Mouse (Mus musculus): ENCODE measurements around the gene Sri. TPM values are rescaled to one million over a fixed set of nuclear protein-coding genes. Genes with fewer than 3 reads are reported as not detected.
"Not testable (repeated sequence)": the region's sequence is repeated elsewhere in the genome, so short reads cannot be mapped to it uniquely, and the experiment has no call there.

Gene Sri
- total RNA-seq (2021) (10 to 100 TPM; 76.2 to 98.8 TPM), polyA plus RNA-seq (2012; rRNA removed) (47.4 and 48.1 TPM in 2 replicates)
- long read RNA-seq, transcript Sri-205 (8 exons, 2,251 nt) = major isoform, 56 of 66 reads
- long read RNA-seq, partial matches to known transcripts = 3 of 66 reads
- long read RNA-seq, other reads (novel, unspliced or antisense) = 7 of 66 reads

DNA sequence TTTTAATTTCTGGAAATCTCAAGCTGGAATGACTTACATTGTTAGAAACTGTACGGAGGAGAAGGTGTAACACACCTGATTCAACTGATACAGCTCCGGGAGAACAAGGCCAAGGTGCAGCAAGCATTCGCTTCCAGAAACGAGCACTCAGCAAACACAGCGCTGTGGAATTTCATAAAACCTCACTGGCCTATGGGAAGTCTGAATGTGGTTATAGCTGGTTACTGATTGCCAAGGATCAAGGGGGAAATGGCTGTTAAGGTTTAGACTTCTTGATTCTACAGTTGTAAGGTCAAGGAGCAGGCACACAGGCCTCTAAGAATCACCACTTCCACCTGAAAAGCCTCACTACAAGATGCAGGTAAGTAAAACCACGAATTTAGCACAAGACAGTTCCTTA lies at the start of gene Sri:
Sri (plus strand) TSS at position 224 of the 400 bp plus-strand sequence.
- no peak for DNase-seq

DNA sequence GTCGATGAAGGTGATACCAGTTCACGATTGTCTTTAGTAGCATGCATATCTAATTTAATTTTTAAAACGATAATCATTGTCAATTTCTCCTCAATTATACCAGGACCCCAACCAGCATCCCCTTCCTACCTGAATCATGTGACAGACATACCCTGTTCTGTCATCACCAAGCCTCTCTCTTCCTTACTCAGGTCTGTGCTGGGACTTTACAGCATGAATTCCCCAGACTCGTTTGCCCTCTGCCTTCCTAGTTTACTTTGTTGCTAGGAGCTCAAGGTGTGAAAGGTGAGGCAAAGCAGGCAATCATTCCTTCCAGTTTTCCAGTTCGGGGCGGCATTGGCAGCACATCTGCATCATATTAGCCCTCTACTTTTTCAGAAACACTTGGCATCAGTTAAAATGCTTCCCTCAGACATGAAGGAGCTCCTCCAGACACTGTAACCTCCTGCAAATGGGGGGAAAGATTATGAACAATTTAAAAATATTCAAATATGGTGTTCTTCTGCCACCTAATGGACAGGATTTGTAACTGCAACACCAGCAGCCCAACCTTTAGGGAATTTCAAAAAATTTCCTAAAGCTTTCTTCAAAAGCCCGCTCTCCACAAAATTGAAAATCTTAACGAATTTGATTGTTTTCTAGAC lies 49.4 kb upstream of the Sri start:
- no peak for DNase-seq

DNA sequence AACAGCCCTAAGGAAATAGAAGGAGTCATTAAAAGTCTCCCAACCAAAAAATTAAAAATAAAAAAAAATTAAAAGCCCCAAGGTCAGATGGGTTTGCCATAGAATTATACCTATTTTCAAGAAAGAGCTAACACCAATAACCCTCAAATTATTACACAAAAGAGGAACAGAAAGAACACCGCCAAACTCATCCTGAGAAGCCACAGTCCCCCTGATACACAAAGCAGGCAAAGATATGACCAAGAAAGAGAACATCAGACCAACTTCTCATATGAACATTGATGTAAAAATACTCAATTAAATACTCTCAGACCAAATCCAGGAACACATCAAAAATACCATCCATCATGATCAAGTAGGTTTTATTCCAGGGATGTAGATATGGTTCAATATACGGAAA lies 48.8 kb upstream of the Sri start:
- DNase-seq = no peak

DNA sequence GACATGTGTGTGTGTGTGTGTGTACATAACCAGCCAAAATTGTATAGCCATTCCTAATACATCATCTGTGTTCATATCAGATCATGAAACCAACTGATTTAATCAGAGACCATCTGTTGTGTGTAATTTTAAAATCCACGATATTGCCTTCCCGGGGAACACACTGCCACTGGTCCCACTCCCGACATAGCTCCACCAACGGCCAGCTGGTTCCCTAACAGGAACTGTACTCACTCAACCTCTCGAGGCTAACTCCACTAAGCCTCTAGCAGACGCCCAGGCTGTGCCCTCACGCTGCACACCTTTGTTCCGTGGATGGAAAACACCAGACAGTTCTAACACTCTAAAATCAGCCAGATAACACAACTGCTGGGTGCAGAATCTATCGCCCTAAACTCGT lies 45.4 kb upstream of the Sri start:
- DNase-seq = no peak

DNA sequence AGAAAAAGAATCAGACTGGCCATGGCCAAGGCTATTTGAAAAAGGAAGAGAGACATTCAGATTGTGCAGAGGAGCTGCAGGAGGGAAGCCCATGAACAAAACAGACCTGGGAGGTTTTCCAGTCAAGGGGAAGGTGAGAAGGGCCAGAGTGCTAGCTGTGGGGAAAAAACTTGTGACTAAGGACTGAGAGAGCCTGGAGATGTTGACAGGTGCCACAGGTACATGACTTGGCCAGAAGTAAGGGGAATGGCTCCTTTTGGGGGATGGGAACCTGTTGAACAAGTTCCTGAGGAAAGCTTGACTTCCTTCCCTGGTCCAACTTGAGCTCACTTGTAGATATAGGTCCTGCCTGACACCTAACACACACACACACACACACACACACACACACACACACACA lies 43.1 kb upstream of the Sri start:
- DNase-seq = no peak

GRCm38 (mm10) chr5:8013276-8013675 lies 32.6 kb upstream of the Sri start:
- peak; percentile 59 for DNase-seq

DNA sequence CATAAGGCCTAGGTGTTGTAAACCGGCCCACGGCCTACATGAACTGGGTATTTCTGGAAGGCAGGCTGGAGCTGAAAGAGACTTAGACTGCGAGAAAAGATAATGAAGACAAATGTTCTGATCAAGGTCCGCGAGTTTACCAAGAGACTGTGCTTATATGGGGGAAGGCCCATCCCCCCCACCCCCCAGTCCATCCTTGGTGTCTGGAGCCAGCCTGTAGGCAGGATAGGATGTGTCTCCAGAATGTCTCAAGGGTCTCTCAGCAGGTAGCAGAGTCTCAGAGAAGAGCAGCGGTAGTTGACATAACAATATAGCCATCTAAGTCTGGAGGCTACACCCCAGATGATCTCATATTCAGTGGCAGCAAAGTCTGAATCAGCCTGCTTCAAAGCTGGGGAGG lies 11.3 kb upstream of the Sri start:
- not testable (repeated sequence) for DNase-seq

GRCm38 (mm10) chr5:8053827-8054226 lies 7.9 kb downstream of the Sri start:
- DNase-seq = no peak

DNA sequence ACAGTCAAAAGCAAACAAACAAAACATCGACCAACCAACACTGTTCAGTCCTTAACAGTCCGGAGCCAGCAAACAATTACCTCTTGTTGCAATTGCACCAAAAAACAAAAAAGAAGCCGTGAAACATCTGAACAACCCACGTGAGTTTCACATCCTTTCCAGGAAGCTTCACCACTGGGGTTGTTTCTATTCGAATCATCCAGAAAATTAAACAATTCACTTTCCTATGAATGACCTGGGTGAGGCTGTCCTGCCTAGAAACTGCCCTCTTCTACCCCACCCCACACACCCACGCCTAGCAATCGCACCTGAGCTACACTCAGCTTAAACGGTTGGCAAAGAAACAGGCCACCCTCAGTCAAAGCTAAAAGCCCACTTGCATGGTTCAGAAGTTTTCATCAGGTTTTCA lies 9.8 kb downstream of the Sri start:
- DNase-seq = no peak

DNA sequence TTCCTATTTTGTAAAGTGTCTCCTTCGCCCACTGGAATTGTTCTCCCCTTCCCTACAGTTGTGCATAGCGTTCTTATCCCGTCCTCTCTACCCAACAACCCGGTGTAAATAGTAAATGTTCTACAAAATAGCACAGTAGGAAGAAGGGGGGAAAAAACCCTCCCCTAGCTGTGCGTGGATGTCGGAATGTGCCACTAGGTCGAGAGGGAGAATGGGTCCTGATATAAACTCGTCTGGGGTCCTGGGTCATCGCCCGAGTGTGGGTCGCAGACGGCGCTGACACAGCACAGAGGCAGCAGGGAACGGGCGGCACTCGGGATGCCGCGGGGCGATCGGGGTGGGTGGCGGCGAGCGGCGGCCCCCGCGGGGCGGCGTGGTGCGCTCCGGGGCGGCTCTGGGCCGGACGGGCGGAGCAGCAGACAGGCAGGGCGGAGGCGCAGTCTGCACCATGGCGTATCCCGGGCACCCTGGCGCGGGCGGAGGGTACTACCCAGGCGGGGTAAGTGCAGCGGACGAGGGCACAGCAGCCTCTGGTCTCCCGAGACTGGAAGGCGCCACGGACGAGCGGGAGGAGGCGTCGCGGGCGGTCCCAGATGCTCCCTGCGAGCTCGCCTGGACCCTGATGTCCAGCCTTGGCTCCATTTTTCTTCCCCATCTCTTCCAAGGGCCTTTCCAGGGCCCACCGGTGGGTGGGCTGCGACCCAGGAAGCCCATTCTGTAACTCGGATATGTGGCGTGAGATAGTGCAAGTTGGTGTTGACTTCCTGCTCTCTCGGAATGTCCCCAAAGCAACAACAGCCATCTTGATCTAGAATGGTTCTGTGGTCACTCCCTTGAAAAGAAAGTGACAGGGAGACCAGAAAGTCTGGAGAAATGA lies 10.5 kb downstream of the Sri start:
- DNase-seq = peak; percentile 96

- DNase-seq = no peak
Observed at GRCm38 (mm10) chr5:8057018-8057323, 11.1 kb downstream of the Sri start.

DNA sequence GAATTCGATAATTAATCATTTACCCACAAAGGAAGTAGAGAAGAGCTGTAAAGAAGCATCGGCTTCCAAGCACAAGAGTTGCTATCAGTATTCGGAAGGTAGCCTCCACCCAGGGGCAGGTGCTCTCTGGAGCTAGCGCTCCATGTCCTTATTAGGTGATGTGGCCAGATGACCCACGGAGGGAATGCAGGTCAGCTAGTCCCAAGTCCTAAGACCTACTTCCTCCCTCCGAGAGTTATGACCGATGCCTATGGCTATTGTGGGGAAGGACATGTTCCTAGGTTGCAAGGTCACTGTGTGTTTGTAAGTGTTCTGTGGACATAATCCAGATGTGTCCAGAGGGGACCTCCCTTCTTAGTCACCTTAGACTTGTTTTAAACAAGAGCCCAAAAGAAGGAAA lies 12.2 kb downstream of the Sri start:
- no peak for DNase-seq

- no peak for DNase-seq
Observed at GRCm38 (mm10) chr5:8062469-8062868, 16.6 kb downstream of the Sri start.

DNA sequence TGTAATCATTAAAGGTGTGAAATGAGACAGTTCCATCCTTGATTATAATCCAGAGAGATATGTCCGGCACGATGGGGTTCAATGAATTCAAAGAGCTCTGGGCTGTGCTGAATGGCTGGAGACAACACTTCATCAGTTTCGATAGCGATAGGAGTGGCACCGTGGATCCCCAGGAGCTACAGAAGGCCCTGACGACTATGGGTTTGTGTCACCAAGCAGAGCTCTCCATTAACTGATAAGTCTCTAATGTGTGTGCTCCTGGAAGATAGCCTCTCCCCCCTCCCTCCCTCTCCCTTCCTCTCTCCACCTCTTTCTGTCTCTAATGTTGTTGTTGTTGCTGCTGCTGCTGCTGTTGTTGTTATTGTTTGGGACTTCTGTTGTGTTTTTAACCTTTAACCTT lies 17.3 kb downstream of the Sri start:
- no peak for DNase-seq

DNA sequence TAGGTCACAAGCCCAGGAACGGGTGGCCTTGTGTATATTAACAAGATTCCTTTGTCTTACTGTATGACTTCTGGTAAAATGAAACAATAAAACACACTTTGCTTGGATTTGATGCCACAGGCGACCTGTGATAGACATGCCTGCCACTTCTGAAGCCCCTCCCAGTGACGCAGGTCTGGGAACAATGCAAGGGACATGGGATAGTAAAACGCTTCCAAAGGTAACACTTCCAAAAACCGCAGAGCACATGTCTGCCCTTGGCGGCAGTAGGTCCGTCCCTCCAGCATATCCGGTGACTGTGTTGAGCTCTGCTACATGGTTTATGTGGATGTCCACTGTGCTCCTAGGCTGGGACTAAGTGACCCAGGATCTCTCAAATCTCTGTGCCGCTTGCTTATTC lies 27.5 kb downstream of the Sri start:
- DNase-seq = no peak

- DNase-seq = no peak
Observed at GRCm38 (mm10) chr5:8073901-8074561, 28.2 kb downstream of the Sri start.

DNA sequence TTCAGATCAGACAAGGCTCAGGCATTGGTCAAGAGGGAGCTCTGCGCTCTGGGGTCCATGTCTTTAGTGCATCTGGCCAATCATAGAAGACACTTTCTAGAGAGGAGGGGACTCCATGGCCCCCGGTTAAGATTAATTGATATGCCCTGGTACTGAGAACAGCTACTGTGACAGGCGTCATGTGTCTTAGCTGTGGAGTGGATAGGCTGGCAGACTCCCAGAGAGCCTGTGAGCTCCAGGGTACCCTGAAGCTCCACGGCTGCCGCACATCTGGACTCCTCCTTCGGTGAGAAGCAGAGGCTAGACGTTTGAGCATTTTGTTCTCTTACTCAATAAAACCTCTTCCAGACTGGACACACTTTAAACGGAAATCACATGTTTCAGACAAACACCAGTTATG lies 31.6 kb downstream of the Sri start:
- no peak for DNase-seq

DNA sequence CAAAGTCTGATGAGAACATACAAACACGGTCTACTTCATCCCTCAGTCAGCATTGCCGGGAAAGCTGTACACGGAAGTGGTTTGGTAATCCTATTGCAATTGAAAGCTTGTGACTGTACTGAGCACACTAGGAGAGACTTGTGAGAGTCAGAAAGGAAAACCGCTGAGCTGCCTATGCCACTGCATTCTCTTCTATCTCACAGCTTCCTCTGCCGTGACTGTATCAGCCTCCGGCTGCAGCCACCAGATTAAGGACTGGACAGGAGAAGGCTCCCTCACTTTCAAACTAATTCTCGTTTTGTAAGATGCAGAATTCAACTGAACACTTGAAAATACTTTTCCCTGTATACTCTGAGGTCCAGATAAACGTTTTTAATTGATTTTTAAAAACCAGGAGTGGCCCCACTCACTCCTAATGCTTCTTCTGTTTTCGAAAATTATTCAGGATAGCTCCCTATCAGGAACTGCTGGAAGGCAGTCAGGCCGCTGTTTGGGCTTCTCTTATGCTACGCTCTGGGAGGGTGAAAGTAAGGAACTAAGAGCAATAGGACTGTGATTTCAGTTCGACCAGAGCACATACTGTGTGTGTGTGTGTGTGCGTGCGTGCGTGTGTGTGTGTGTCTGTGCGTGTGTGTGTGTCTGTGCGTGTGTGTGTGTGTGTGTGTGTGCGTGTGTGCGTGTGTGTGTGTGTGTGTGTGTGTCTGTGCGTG lies 37.1 kb downstream of the Sri start:
- DNase-seq = no peak

GRCm38 (mm10) chr5:8085661-8086060 lies 39.8 kb downstream of the Sri start:
- no peak for DNase-seq

DNA sequence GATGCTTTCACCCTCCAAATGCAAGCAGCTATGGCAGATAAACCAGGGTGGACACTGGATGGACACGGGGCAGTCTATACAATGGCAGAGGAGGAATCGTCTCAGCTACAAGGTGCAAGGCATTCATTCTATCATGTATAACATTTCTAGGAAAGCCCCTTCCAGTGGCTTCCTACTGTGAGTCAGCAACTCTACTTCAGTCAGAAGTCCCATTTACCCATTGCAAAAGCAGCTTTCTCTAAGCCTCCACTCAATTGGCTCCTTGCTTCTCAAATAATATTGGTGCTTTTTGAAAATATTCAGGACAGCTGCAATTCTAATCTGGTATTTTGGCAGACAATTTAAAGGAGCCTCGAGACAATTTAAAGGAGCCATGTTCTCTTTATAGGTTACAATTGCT lies 42.3 kb downstream of the Sri start:
- no peak for DNase-seq

DNA sequence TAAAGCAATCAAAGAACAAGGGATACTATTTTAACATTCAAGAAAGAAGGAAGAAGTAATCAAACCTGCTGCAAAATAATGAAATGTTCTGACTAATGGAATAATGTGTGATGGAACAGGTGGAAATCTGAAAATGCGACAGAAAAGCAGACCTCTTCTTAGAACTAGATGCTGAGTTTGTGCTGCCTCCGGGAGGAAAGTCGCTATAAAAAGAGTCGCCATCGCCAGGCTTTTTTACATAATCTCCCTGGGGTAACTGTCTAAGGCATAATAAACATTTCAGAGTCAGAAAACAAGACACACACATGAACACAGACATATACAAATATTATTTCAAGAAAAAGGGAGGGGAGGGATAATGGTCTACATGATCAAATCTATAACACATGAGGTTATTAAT lies 49.0 kb downstream of the Sri start:
- no peak for DNase-seq

GRCm38 (mm10) chr5:8095689-8096088 lies 49.8 kb downstream of the Sri start:
- DNase-seq = no peak

Measured in adrenal gland, adult 2 months (tissue).